Mouse (Mus musculus) embryo, embryonic 9.5 days (tissue): Measurements from ENCODE around the gene Fam131b.
A peak's percentile ranks its signal among the peaks of the same experiment; 100 is the strongest.

Experiments used
- DNase-seq: peaks from one replicate; pipeline ENCODE4 v3.0.0-alpha.2; 2017; ENCODE audit errors: extremely low spot score

The Fam131b gene

GRCm38 (mm10) chr6:42328757-42329156 is 4.3 kb upstream of the Fam131b start:
- DNase-seq: no peak

GRCm38 (mm10) chr6:42326509-42326908 is 2.1 kb upstream of the Fam131b start:
- no peak for DNase-seq

DNA sequence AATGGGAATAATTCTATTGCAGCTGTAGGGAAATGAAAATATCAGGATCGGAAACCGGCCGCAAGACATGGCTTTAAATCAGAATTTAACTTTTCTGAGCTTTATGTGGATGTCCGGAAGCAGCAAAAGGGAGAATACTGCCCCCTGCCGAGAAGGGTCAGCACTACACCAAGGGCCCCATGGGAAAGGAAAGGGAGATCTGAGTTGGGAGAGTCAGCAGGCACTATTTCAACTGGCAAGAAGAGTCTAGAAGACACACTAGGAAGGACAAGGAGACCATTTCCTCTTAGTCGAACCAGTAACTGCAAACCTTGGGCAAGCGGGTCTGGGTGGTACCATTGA is 796 bp upstream of the Fam131b start:
- DNase-seq: peak; percentile 86

- peak; percentile 64 for DNase-seq
Observed at GRCm38 (mm10) chr6:42324067-42324481, 369 bp downstream of the Fam131b start.

GRCm38 (mm10) chr6:42323371-42324066 is 924 bp downstream of the Fam131b start:
- DNase-seq: peak; percentile 6

DNA sequence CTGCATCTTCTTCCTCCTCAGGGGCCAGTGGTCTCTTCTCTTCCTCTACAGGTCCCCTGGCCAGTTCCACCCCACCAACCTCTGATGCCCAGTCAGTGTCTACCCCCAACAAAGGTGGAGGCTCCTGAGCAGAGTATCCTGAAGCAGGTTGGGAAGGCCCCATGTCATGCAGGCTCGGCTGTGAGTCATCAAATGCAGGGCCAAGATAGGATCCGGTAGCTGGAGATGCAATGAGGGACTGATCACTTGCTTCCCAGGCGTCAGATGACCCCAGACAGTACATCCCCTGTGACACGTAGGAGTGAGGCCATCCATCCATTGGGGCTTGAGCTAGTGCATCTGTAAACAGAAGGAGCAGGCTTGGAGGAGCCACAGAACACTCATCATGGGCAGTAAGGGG is 6.2 kb downstream of the Fam131b start:
- DNase-seq: no peak

DNA sequence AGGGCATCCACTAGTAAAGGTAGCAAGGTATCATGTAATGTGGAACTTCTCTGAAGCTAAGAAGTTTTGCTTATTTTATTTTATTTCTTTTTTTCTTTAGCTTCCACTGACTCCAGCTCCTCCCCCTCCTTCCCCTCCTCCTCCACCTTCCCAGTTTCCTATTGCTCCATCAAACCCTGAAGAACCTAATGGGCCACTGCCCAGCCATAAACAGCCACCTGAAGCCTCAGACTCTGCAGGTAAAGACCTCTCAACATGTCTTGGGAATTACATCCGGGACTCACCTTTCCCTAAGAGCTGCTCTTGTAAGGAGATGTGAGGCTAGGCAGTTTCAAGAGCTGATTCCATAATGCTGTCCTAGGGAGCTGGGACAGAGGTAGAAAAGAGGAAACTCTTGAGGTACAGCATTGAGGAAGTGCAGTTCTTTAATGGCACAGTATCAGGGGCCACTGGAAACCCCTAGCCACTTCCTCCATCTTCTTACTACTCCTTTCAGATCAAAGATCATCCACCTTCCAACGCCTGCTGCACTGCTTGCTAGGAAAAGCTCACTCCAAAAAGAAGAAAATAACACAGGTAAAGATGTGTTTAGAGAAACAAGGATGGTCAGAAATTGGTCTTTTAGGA is 13.9 kb downstream of the Fam131b start:
- no peak for DNase-seq

DNA sequence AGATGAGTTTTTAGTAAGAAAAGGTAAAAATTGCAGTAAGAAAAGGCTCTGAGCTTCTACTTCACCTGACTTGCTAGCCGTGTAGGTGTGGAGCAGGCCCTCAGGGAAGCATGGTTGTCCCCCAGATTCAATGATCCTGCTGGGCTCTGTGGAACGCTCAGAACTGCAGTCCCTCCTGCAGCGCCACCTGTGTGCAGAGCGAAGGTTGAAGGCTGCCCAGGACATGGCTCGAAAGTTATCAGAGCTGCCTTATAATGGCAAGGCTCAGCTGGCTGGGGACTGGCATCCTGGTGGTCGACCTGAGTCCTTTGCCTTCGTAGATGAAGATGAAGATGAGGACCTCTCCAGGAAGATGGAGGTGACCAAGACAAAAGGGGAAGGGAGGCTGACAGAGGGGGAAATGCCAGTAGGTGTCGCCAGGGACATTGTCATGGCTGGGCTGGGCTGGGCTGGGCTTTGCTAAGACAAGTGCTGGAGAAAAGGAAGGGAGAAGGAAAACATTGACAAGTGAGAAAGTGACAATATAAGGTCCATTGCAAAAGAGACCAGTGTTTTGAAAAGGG is 14.5 kb downstream of the Fam131b start:
- no peak for DNase-seq

- DNase-seq: no peak
Observed at GRCm38 (mm10) chr6:42299362-42299761, 25.1 kb downstream of the Fam131b start.

GRCm38 (mm10) chr6:42295549-42296094 is 28.8 kb downstream of the Fam131b start:
- no peak for DNase-seq

DNA sequence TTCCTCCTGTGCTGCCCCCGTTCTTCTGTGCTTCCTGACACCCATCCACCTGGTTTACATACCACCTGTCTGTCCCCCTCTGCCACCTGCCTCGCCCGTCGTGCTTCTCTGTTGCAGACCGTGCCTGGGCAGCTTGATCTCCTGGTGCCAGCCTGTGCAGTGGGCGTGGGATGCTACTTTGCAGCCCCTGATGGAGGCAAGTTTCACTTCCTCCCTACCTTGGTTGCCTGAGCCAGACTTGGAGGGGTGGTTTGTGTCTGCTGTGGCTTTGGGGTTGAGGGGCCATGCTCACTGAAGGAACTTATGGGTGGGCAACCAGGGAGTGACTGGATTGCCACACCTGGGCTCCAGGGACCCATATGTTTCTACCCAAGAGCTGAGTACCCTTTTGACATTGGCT is 31.1 kb downstream of the Fam131b start:
- DNase-seq: no peak

DNA sequence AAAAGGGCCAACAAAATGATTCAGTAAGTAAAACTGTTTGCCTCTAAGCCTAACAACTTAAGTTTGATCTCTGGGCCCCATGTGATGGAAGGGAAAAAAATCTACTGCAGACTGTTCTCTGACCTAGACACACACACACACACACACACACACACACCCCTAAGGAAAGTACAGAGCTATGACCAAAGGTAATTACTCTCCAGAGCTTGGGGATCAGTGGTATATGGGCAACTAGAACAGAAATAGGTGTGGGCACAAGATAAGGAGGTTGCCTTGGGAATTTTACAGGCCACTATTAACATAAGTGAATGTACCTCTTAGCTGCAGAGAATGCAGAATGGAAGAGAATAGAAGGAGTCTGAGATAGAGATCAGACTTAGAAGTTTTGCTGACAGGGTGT is 36.9 kb downstream of the Fam131b start:
- no peak for DNase-seq

DNA sequence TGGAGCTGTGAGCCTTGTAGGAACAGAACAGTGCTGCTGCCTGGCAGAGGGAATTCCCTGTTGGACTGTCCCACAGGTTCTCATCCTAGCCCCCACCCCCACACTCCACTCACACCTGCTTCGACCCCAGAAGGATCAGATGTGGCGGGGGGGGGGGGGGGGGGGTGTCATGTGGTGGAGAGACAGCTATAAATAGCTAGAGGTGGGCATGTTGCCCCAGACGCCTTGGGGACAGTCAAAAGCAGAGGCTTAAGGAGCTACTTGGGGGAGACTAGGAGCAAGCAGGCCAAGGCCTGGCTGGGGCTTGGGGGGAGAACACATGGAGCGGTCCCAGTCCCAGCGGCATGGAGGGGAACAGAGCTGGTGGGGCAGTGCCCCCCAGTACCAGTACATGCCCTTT is 38.0 kb downstream of the Fam131b start, which contains the start of gene Clcn1:
TSS of gene Clcn1 (plus strand) at position 238 of the 400 bp plus-strand sequence.
- no peak for DNase-seq

DNA sequence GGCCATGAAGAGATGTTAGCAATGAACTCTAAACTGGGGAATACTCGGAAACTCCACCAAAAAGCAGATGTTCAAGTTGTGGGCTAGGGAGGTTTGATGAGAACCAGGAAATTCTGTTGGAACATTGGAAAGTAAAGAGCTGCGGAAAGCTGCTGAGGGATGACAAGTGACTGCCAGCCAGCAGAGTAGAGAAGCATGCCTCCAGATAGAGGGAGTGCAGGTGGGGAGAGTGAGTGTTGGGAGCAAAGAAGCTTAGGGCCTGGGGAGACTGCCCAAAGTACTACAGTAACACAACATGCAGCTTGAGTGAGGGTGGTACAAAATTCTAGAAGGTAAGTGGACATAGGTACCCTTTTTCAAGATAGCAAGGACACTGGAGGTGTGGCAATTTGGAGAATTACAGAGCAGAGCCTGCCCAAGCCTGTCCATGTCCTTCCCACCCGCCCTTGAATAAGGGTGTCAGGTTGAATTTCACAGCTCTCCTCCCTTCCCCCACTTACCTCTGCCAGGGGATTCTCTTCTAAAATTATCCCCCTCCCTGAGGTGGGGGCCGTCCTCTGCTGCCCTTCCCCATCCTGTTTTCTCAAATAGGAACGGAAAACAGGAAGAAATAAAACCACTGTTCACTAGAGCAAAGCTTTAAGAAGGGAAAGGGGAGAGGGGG is 41.4 kb downstream of the Fam131b start:
- DNase-seq: no peak

DNA sequence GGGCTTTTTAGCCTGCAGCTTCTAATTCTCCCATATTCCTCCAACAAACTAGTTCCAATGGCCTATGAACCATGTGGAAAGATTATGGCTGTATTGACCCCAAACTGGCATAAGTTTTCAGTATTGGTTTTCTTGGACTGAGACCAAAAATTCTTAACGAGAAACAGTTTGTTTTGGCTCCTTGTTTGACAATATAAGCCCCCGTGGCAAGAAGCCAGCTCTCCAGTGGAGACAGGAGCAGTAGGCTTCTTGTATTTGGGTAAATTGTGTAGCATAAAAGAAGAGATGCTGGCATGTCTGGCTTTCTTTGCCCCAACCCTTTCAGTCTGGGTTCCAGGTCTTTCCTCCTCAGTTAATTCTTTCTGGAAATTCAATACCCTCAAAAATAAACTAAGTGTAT is 48.3 kb downstream of the Fam131b start:
- DNase-seq: no peak

DNA sequence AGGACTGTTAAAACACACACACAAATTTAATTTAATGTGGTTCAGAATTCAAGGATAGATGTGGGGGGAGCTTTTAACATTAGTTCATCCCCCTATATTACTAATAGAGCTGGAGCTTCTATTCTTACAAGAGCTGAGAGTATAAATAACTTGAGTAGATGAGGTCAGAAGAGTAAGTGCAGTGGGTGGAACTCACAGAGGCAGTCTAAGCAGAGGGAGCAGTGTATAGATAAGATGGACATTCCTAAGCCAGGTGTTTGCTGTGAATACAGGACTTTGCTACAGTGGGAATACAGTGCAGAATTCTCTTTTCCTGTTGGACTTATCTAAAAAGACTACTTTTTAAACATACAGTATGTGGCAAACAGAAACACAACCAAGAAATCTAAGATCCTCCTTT is 53.6 kb downstream of the Fam131b start:
- DNase-seq: no peak

DNA sequence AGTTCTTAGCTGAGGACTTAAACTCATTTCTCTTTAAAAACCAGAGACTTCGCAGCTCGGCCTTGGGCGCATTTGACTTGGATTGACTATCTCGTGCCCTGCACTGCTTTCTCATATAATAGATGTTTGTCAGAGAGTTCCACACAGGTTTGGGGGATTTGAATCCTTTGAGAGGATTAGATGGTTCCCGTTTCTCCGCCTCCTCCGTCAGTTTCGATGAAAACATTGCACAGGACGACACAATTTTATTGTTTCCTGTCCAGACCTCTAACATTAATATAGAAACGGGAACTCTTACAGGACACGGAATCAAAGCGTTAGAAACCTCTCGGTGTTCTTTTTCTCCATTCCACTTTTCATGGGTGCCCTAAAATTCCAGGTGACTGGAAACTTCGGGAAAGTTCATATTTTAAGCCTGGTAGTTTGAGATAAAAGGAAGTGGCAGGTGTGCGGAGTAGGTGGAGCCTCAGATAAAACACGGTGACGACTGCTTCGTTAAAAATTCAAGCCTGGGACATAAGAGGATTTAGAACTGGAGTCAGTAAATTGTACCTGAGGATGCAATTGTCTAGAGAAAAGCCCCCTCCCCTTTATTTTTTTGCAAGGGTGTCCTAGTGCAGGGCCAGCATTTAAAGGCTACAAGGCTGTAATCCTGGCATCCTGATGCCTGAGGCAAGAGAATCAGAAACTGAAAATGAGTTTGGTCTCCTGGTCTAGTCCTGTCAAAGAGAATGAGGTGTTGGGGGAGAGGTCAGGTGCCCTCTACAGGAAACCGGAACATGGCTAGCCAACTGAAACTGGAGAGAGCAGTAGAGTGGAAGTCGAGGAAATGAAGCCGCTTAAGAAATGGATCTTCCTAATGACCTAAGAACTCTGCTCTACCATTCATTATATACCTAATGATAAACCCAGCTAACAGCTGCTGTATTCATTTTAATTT is 58.8 kb downstream of the Fam131b start:
- peak; percentile 27 for DNase-seq
